Mouse (Mus musculus) hindbrain, postnatal 0 days (tissue): ENCODE data around the gene Ankrd28. TPM values are rescaled to one million over a fixed set of nuclear protein-coding genes. Genes with fewer than 3 reads are reported as not detected.
A peak's percentile ranks its signal among the peaks of the same experiment; 100 is the strongest.

Experiments
- ATAC-seq: fragments of 200-750 bp; cut with Nextera tagmentation; 2 replicates; pipeline ENCODE4 v1.8.0; 2017; ENCODE audit warnings: mild to moderate bottlenecking, moderate TSS enrichment, moderate library complexity
- DNase-seq: peaks from one replicate; pipeline ENCODE4 v3.0.0-alpha.2; 2015; ENCODE audit warnings: low spot score
- H3K27ac ChIP-seq: fragments of 300-500 bp; sonication (generic); 2 replicates; pipeline ENCODE4 v1.5.1; 2014; ENCODE audit warnings: mild to moderate bottlenecking
- H3K27me3 ChIP-seq: fragments of 300-500 bp; sonication (generic); 2 replicates; pipeline ENCODE4 v1.6.1; 2014; ENCODE audit warnings: low read length, mixed read lengths; ENCODE audit not compliant: insufficient read depth
- H3K36me3 ChIP-seq: fragments of 300-500 bp; sonication (generic); 2 replicates; pipeline ENCODE4 v1.6.1; 2014; ENCODE audit warnings: low read length, mixed read lengths; ENCODE audit not compliant: insufficient read depth
- H3K4me1 ChIP-seq: fragments of 300-500 bp; sonication (generic); 2 replicates; pipeline ENCODE4 v1.6.1; 2014; ENCODE audit warnings: antibody characterized with exemption, low read length, mixed read lengths; ENCODE audit not compliant: insufficient read depth
- H3K4me2 ChIP-seq: fragments of 300-500 bp; sonication (generic); 2 replicates; pipeline ENCODE4 v1.6.1; 2014; ENCODE audit warnings: low read depth, mild to moderate bottlenecking, low read length, moderate library complexity, mixed read lengths
- H3K4me3 ChIP-seq: fragments of 300-500 bp; sonication (generic); 2 replicates; pipeline ENCODE4 v1.5.1; 2014; ENCODE audit warnings: low read length
- H3K9ac ChIP-seq: fragments of 300-500 bp; sonication (generic); replicated peaks from 2 replicates; pipeline ENCODE4 v1.6.1; 2014; ENCODE audit warnings: mild to moderate bottlenecking, low read length, moderate library complexity, mixed read lengths
- H3K9me3 ChIP-seq: fragments of 300-500 bp; sonication (generic); 2 replicates; pipeline ENCODE4 v1.6.1; 2016; ENCODE audit warnings: low read length, mixed read lengths
- CTCF ChIP-seq: IDR thresholded peaks from 2 replicates; pipeline ENCODE4 v1.5.1; 2016; ENCODE audit warnings: antibody characterized with exemption, control low read depth, low read depth
- WGBS: fragments of 180-500 bp; shearing (Covaris S2); extraction: QIAGEN DNeasy Blood & Tissue Kit; methylation state at CpG from one replicate; pipeline ENCODE4 v1.1.7; 2014; 5-methylcytosine and 5-hydroxymethylcytosine counted together
- polyA plus RNA-seq: library from polyadenylated mRNA; unstranded; fragments of >200 nt; fragmentation: Nextera tagmentation; extraction: Ambion mirVana; gene quantifications from 2 replicates; pipeline ENCODE4 v1.2.1, GENCODE M21; 2015
- total RNA-seq: library from RNA; depleted of rRNA; stranded (reverse); fragments of >200 nt; gene quantifications from 2 replicates; pipeline ENCODE4 v1.2.3, GENCODE M21; 2014

Ankrd28 gene
- total and polyA plus RNA-seq, 2 experiments from 2014 or later: 8.1 to 24.9 TPM

GRCm38 (mm10) chr14:31683610-31684009, 146.8 kb downstream of the Ankrd28 start:
- H3K9ac ChIP-seq: no peak overlapping the region
- DNase-seq (no peak), ATAC-seq (no peak)
- no peak for TF ChIP-seq CTCF
- no peak overlapping the region for H3K4me2 ChIP-seq
- no peaks in the 10 kb centered on the region for H3K27me3 ChIP-seq
- no peaks in the 10 kb centered on the region for H3K9me3 ChIP-seq
- no peaks in the 10 kb centered on the region for H3K36me3 ChIP-seq
- no peak overlapping the region for H3K27ac ChIP-seq
- H3K4me3 ChIP-seq: no peak overlapping the region
- no peaks in the 10 kb centered on the region for H3K4me1 ChIP-seq
- WGBS: 91% methylated on average over 2 of the region's 2 CpGs

GRCm38 (mm10) chr14:31681931-31682555, 148.4 kb downstream of the Ankrd28 start:
- ATAC-seq: no peak
- Histone ChIP-seq H3K4me2 (no peak overlapping the region), H3K9ac (no peak overlapping the region), H3K9me3 (no peaks in the 10 kb centered on the region), H3K36me3 (no peaks in the 10 kb centered on the region), H3K27me3 (no peaks in the 10 kb centered on the region), H3K4me3 (no peak overlapping the region), H3K4me1 (no peaks in the 10 kb centered on the region), H3K27ac (peak overlapping the region; percentile 59; the same call in 1 of the 2 replicates)
- no peak for TF ChIP-seq CTCF
- no peak for DNase-seq
- 41% methylated on average over 5 of the region's 5 CpGs for WGBS

GRCm38 (mm10) chr14:31681291-31681690, 149.2 kb downstream of the Ankrd28 start:
- DNase-seq: peak; percentile 47
- Histone ChIP-seq H3K4me2 (no peak overlapping the region), H3K4me3 (no peak overlapping the region), H3K9me3 (no peaks in the 10 kb centered on the region), H3K27ac (peak overlapping the region; percentile 59; the same call in 1 of the 2 replicates), H3K9ac (no peak overlapping the region), H3K36me3 (no peaks in the 10 kb centered on the region), H3K27me3 (no peaks in the 10 kb centered on the region), H3K4me1 (no peaks in the 10 kb centered on the region)
- no peak for ATAC-seq
- no peak for TF ChIP-seq CTCF
- 67% methylated on average over 9 of the region's 9 CpGs for WGBS

- ATAC-seq (no peak), DNase-seq (no peak)
- no peak for TF ChIP-seq CTCF
- no peaks in the 10 kb centered on the region for H3K9me3 ChIP-seq
- no peaks in the 10 kb centered on the region for H3K4me1 ChIP-seq
- H3K36me3 ChIP-seq: no peaks in the 10 kb centered on the region
- WGBS: 96% methylated on average over 3 of the region's 3 CpGs
- H3K4me2 ChIP-seq: no peak overlapping the region
- H3K9ac ChIP-seq: no peak overlapping the region
- H3K4me3 ChIP-seq: no peak overlapping the region
- peak overlapping the region; percentile 26; the same call in 1 of the 2 replicates for H3K27ac ChIP-seq
- H3K27me3 ChIP-seq: no peaks in the 10 kb centered on the region
Observed at GRCm38 (mm10) chr14:31680656-31681055, 149.8 kb downstream of the Ankrd28 start.

GRCm38 (mm10) chr14:31671635-31672320, 158.7 kb downstream of the Ankrd28 start:
- H3K27ac ChIP-seq: no peak overlapping the region
- no peak overlapping the region for H3K9ac ChIP-seq
- H3K4me2 ChIP-seq: no peak overlapping the region
- H3K4me1 ChIP-seq: peaks cover 13% of the 10 kb centered on the region; the same call in 1 of the 2 replicates
- WGBS: 44% methylated on average over 10 of the region's 10 CpGs
- no peak for TF ChIP-seq CTCF
- H3K4me3 ChIP-seq: no peak overlapping the region
- no peak for DNase-seq
- H3K9me3 ChIP-seq: no peaks in the 10 kb centered on the region
- H3K27me3 ChIP-seq: no peaks in the 10 kb centered on the region
- peaks cover 4% of the 10 kb centered on the region; the same call in 1 of the 2 replicates for H3K36me3 ChIP-seq
- no peak for ATAC-seq

- no peaks in the 10 kb centered on the region for H3K9me3 ChIP-seq
- H3K27ac ChIP-seq: peak overlapping the region; percentile 70
- ATAC-seq: peak; percentile 33
- DNase-seq: peak; percentile 30
- peaks cover 16% of the 10 kb centered on the region; the same call in 1 of the 2 replicates for H3K4me1 ChIP-seq
- H3K36me3 ChIP-seq: peaks cover 4% of the 10 kb centered on the region; the same call in 1 of the 2 replicates
- no peak for TF ChIP-seq CTCF
- H3K9ac ChIP-seq: no peak overlapping the region
- H3K4me2 ChIP-seq: no peak overlapping the region
- H3K4me3 ChIP-seq: no peak overlapping the region
- 52% methylated on average over 15 of the region's 15 CpGs for WGBS
- no peaks in the 10 kb centered on the region for H3K27me3 ChIP-seq
Observed at GRCm38 (mm10) chr14:31669642-31670490, 160.6 kb downstream of the Ankrd28 start.
